Mouse (Mus musculus): ENCODE data around the gene Arl8b.

Gene Arl8b

GRCm38 (mm10) chr6:108784056-108784455, 1.2 kb downstream of the Arl8b start:
- DNase-seq (ENCODE audit: low read depth, low spot score) = no peak

GRCm38 (mm10) chr6:108784796-108785195, 1.9 kb downstream of the Arl8b start:
- DNase-seq (ENCODE audit: low read depth, low spot score) = no peak

GRCm38 (mm10) chr6:108785551-108785950, 2.7 kb downstream of the Arl8b start:
- DNase-seq (ENCODE audit: low read depth, low spot score) = no peak

- DNase-seq (ENCODE audit: low read depth, low spot score) = no peak
Measured at GRCm38 (mm10) chr6:108791498-108791897, 8.6 kb downstream of the Arl8b start.

GRCm38 (mm10) chr6:108795912-108796311, 13.0 kb downstream of the Arl8b start:
- DNase-seq (ENCODE audit: low read depth, low spot score) = no peak

- DNase-seq (ENCODE audit: low read depth, low spot score) = no peak
Measured at GRCm38 (mm10) chr6:108796706-108797105, 13.8 kb downstream of the Arl8b start.

GRCm38 (mm10) chr6:108805194-108805593, 22.3 kb downstream of the Arl8b start:
- DNase-seq (ENCODE audit: low read depth, low spot score) = no peak

- DNase-seq (ENCODE audit: low read depth, low spot score) = no peak
Measured at GRCm38 (mm10) chr6:108805871-108806270, 23.0 kb downstream of the Arl8b start.

GRCm38 (mm10) chr6:108807446-108807845, 24.5 kb downstream of the Arl8b start:
- DNase-seq (ENCODE audit: low read depth, low spot score) = no peak

- no peak for DNase-seq (ENCODE audit: low read depth, low spot score)
Measured at GRCm38 (mm10) chr6:108808786-108809185, 25.9 kb downstream of the Arl8b start.

GRCm38 (mm10) chr6:108810237-108810636, 27.3 kb downstream of the Arl8b start:
- DNase-seq (ENCODE audit: low read depth, low spot score) = no peak

- no peak for DNase-seq (ENCODE audit: low read depth, low spot score)
Measured at GRCm38 (mm10) chr6:108812134-108812533, 29.2 kb downstream of the Arl8b start.

GRCm38 (mm10) chr6:108817510-108817909, 34.6 kb downstream of the Arl8b start:
- DNase-seq (ENCODE audit: low read depth, low spot score) = no peak

GRCm38 (mm10) chr6:108824816-108825545, 42.1 kb downstream of the Arl8b start:
- DNase-seq (ENCODE audit: low read depth, low spot score) = no peak

- DNase-seq (ENCODE audit: low read depth, low spot score) = no peak
Measured at GRCm38 (mm10) chr6:108826070-108826469, 43.2 kb downstream of the Arl8b start.

GRCm38 (mm10) chr6:108827336-108827920, 44.5 kb downstream of the Arl8b start:
- DNase-seq (ENCODE audit: low read depth, low spot score) = no peak

- DNase-seq (ENCODE audit: low read depth, low spot score) = peak; percentile 84
Measured at GRCm38 (mm10) chr6:108828234-108828868, 45.5 kb downstream of the Arl8b start, which contains the start of gene Edem1. Gene Edem1, plus strand, starts transcription at chr6:108828641.

- no peak for DNase-seq (ENCODE audit: low read depth, low spot score)
Measured at GRCm38 (mm10) chr6:108828872-108829271, 46.0 kb downstream of the Arl8b start.

- no peak for DNase-seq (ENCODE audit: low read depth, low spot score)
Measured at GRCm38 (mm10) chr6:108829386-108830370, 46.8 kb downstream of the Arl8b start.

GRCm38 (mm10) chr6:108832170-108832569, 49.3 kb downstream of the Arl8b start:
- DNase-seq (ENCODE audit: low read depth, low spot score) = no peak

GRCm38 (mm10) chr6:108832989-108833388, 50.1 kb downstream of the Arl8b start:
- no peak for DNase-seq (ENCODE audit: low read depth, low spot score)

All from retina, postnatal 7 days (tissue).